ENCODE assay signal across 8 mouse cellular contexts in the genomic region with DNA sequence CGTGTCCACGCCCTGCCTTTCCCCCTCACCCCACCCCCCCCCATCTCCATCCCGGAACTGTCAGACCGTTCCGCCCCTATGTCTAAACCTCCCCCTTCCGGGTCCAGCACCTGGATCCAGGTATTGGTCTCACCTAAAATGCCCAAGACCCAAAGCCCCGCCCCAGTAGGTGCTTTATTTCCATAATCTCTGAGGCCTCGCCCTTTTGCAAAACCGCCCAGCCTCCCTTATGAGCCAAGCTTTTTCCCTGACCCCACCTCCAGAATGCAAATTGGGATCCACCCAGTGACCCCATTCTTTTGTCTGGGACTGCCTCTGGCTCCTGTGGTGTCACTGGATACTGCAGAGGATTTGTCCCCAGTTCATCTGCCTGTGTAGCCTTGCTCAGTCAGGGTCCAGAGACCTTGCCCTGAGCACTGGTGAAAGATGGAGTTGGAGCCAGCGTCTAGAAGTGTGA. TPM values are rescaled to one million over a fixed set of nuclear protein-coding genes. Genes with fewer than 3 reads are reported as not detected.
DNase-seq lines count a peak whose midpoint lies in the region; ATAC-seq and TF ChIP-seq lines count a peak whose summit lies in the region.

A gene (minus strand): TSS at position 430 of the 457 bp plus-strand sequence.

- intact Hi-C loops in heart, adult 2 months (cut with DNase I), result loop anchor here (5.0 kb wide), 1 partner anchor 71 kb away; no protein-coding TSS in a partner anchor

- no peaks in the 10 kb centered on the region for H3K36me3 ChIP-seq in heart, adult 2 months (ENCODE audit: control insufficient read depth, insufficient read depth, low read length)
- no peaks in the 10 kb centered on the region for H3K36me3 ChIP-seq in limb, embryonic 12.5 days
- H3K36me3 ChIP-seq in midbrain, embryonic 15.5 days (replicated peaks), result no peaks in the 10 kb centered on the region

- TF ChIP-seq EP300 in heart, adult 2 months (IDR thresholded peaks at IDR 0.05; ENCODE audit: insufficient read depth, low read depth, low read length), result no peak

- H3K4me2 ChIP-seq in limb, embryonic 12.5 days, result peak within 1 kb of the TSS; percentile 99
- H3K4me2 ChIP-seq in midbrain, embryonic 15.5 days, result peak within 1 kb of the TSS; percentile 98

- DNase-seq in A20 (ENCODE audit: low read depth, low spot score) (peak; percentile 13), WW6 (ENCODE audit: low read depth, low spot score) (peak; percentile 74)
- peak; percentile 61 for DNase-seq in heart, adult 2 months
- DNase-seq in kidney, adult 18-20 months, result peak; percentile 74
- peak; percentile 86 for DNase-seq in yolk sac, embryonic 10.5 days (ENCODE audit: low spot score)

- H3K27ac ChIP-seq in heart, adult 2 months, result peak within 1 kb of the TSS; percentile 76
- no peak within 1 kb of the TSS for H3K27ac ChIP-seq in limb, embryonic 12.5 days
- peak within 1 kb of the TSS; percentile 52 for H3K27ac ChIP-seq in midbrain, embryonic 15.5 days

- 0 out of 2 replicates have a peak, but pooled peaks have one; percentile 8 for TF ChIP-seq CTCF in heart, adult 2 months (IDR thresholded peaks at IDR 0.05)

- peak; percentile 23; the same call in 1 of the 2 replicates for ATAC-seq in common myeloid progenitor, adult 5-6 weeks (replicated peaks; ENCODE audit: low read depth, poor library complexity, severe bottlenecking)
- ATAC-seq in limb, embryonic 12.5 days (ENCODE audit: insufficient number of reproducible peaks, insufficient read depth, low FRiP score, low TSS enrichment, low read depth), result peak; percentile 57; the same call in 1 of the 2 replicates
- ATAC-seq in midbrain, embryonic 15.5 days (replicated peaks), result peak; percentile 69

- H3K4me3 ChIP-seq in heart, adult 2 months, result peak within 1 kb of the TSS; percentile 67
- peak within 1 kb of the TSS; percentile 55 for H3K4me3 ChIP-seq in limb, embryonic 12.5 days (replicated peaks)
- peak within 1 kb of the TSS; percentile 67 for H3K4me3 ChIP-seq in midbrain, embryonic 15.5 days

- peak within 1 kb of the TSS; percentile 7 for H3K9ac ChIP-seq in heart, adult 2 months (ENCODE audit: low read depth, low read length)
- peak within 1 kb of the TSS; percentile 54 for H3K9ac ChIP-seq in limb, embryonic 12.5 days (replicated peaks)
- peak within 1 kb of the TSS; percentile 62 for H3K9ac ChIP-seq in midbrain, embryonic 15.5 days

- no peak for TF ChIP-seq POLR2A in heart, adult 2 months (IDR thresholded peaks at IDR 0.05; ENCODE audit: insufficient read depth, low read depth, low read length)

- peaks cover 5% of the 10 kb centered on the region for H3K4me1 ChIP-seq in heart, adult 2 months (ENCODE audit: control insufficient read depth, insufficient read depth, low read length)
- H3K4me1 ChIP-seq in limb, embryonic 12.5 days (replicated peaks), result peaks cover 7% of the 10 kb centered on the region
- H3K4me1 ChIP-seq in midbrain, embryonic 15.5 days, result peaks cover 10% of the 10 kb centered on the region

- no peaks in the 10 kb centered on the region for H3K79me2 ChIP-seq in heart, adult 2 months (replicated peaks; ENCODE audit: control insufficient read depth, insufficient read depth, low read length)

- no peaks in the 10 kb centered on the region for H3K27me3 ChIP-seq in heart, adult 2 months (ENCODE audit: control insufficient read depth, insufficient read depth, low read length)
- peaks cover 7% of the 10 kb centered on the region for H3K27me3 ChIP-seq in limb, embryonic 12.5 days
- H3K27me3 ChIP-seq in midbrain, embryonic 15.5 days (replicated peaks), result no peaks in the 10 kb centered on the region

- WGBS in heart, adult 2 months, result 6% methylated on average over 10 of the region's 10 CpGs
- WGBS in limb, embryonic 12.5 days, result 4% methylated on average over 9 of the region's 10 CpGs
- WGBS in midbrain, embryonic 15.5 days, result 2% methylated on average over 10 of the region's 10 CpGs

- H3K9me3 ChIP-seq in limb, embryonic 12.5 days, result no peaks in the 10 kb centered on the region
- H3K9me3 ChIP-seq in midbrain, embryonic 15.5 days, result no peaks in the 10 kb centered on the region

RNA-seq across cellular contexts. Expression of the gene that starts here (rescaled TPM):
- total RNA-seq in common myeloid progenitor, adult 5-6 weeks (2017), result 0.50 and 2.0 TPM in 2 replicates
- 10 to 100 TPM; 23.7 to 33.9 TPM for total RNA-seq in heart, adult 2 months (2021)
- polyA plus RNA-seq in heart, adult 2 months (2012; rRNA removed), result 59.9 and 60.5 TPM in 2 replicates
- 1.9 and 2.5 TPM in 2 replicates for polyA plus RNA-seq in limb, embryonic 12.5 days (2016; fragmentation: Nextera tagmentation; extraction: Ambion mirVana)
- 9.2 and 10.2 TPM in 2 replicates for polyA plus RNA-seq in midbrain, embryonic 15.5 days (2015; fragmentation: Nextera tagmentation; extraction: Ambion mirVana)

Comparison
In these comparisons a context has a peak if more than half of its experiments do, and no peak if none do; other contexts are left out.
1. DNase-seq: peak in every context shown above with its lines; median percentile 86 in yolk sac, embryonic 10.5 days; 74 in WW6; 74 in kidney, adult 18-20 months; 61 in heart, adult 2 months; 13 in A20.
2. H3K9ac ChIP-seq: peak in every context shown above with its lines; median percentile 62 in midbrain, embryonic 15.5 days; 54 in limb, embryonic 12.5 days; 7 in heart, adult 2 months.